Mouse (Mus musculus): Measurements from ENCODE around the gene Gosr2. TPM values are rescaled to one million over a fixed set of nuclear protein-coding genes. Genes with fewer than 3 reads are reported as not detected.

The Gosr2 gene
- total RNA-seq (2021) = 10 to 100 TPM; 71.8 to 76.4 TPM

- intact Hi-C loops (cut with DNase I) = no loop called here
- DNase-seq (ENCODE audit: extremely low spot score in 1 of 2, low spot score in 2 of 2) = peak; percentile 85 to 93
Observed at GRCm38 (mm10) chr11:103697565-103698176, at the start of gene Gosr2. TSS of gene Gosr2 (minus strand) at chr11:103697898.

GRCm38 (mm10) chr11:103735046-103735781 is 37.5 kb upstream of the Gosr2 start:
- no peak for DNase-seq (ENCODE audit: extremely low spot score in 1 of 2, low spot score in 2 of 2)
- intact Hi-C loops (cut with DNase I) = no loop called here

GRCm38 (mm10) chr11:103734411-103735045 is 36.8 kb upstream of the Gosr2 start:
- intact Hi-C loops (cut with DNase I) = no loop called here
- no peak for DNase-seq (ENCODE audit: extremely low spot score in 1 of 2, low spot score in 2 of 2)

GRCm38 (mm10) chr11:103733961-103734360 is 36.3 kb upstream of the Gosr2 start:
- intact Hi-C loops (cut with DNase I) = no loop called here
- no peak for DNase-seq (ENCODE audit: extremely low spot score in 1 of 2, low spot score in 2 of 2)

- intact Hi-C loops (cut with DNase I) = no loop called here
- DNase-seq (ENCODE audit: extremely low spot score in 1 of 2, low spot score in 2 of 2) = no peak
Observed at GRCm38 (mm10) chr11:103733069-103733468, 35.4 kb upstream of the Gosr2 start.

- DNase-seq (ENCODE audit: extremely low spot score in 1 of 2, low spot score in 2 of 2) = no peak
- intact Hi-C loops (cut with DNase I) = no loop called here
Observed at GRCm38 (mm10) chr11:103732306-103732705, 34.6 kb upstream of the Gosr2 start.

GRCm38 (mm10) chr11:103731594-103731993 is 33.9 kb upstream of the Gosr2 start:
- intact Hi-C loops (cut with DNase I) = no loop called here
- DNase-seq (ENCODE audit: extremely low spot score in 1 of 2, low spot score in 2 of 2) = no peak

GRCm38 (mm10) chr11:103729282-103729985 is 31.7 kb upstream of the Gosr2 start:
- peak in 1 of 2 experiments; percentile 57 for DNase-seq (ENCODE audit: extremely low spot score in 1 of 2, low spot score in 2 of 2)
- intact Hi-C loops (cut with DNase I) = no loop called here

GRCm38 (mm10) chr11:103724331-103724771 is 26.7 kb upstream of the Gosr2 start:
- intact Hi-C loops (cut with DNase I) = no loop called here
- DNase-seq (ENCODE audit: extremely low spot score in 1 of 2, low spot score in 2 of 2) = peak in 1 of 2 experiments; percentile 18

- DNase-seq (ENCODE audit: extremely low spot score in 1 of 2, low spot score in 2 of 2) = no peak
- intact Hi-C loops (cut with DNase I) = no loop called here
Observed at GRCm38 (mm10) chr11:103722040-103722481, 24.4 kb upstream of the Gosr2 start.

- no peak for DNase-seq (ENCODE audit: extremely low spot score in 1 of 2, low spot score in 2 of 2)
- intact Hi-C loops (cut with DNase I) = no loop called here
Observed at GRCm38 (mm10) chr11:103721468-103722039, 23.9 kb upstream of the Gosr2 start.

- DNase-seq (ENCODE audit: extremely low spot score in 1 of 2, low spot score in 2 of 2) = no peak
- intact Hi-C loops (cut with DNase I) = no loop called here
Observed at GRCm38 (mm10) chr11:103719436-103719835, 21.7 kb upstream of the Gosr2 start.

- intact Hi-C loops (cut with DNase I) = no loop called here
- DNase-seq (ENCODE audit: extremely low spot score in 1 of 2, low spot score in 2 of 2) = no peak
Observed at GRCm38 (mm10) chr11:103716971-103717370, 19.3 kb upstream of the Gosr2 start.

GRCm38 (mm10) chr11:103714074-103714473 is 16.4 kb upstream of the Gosr2 start:
- DNase-seq (ENCODE audit: extremely low spot score in 1 of 2, low spot score in 2 of 2) = no peak
- intact Hi-C loops (cut with DNase I) = no loop called here

- intact Hi-C loops (cut with DNase I) = no loop called here
- DNase-seq (ENCODE audit: extremely low spot score in 1 of 2, low spot score in 2 of 2) = no peak
Observed at GRCm38 (mm10) chr11:103711851-103712587, 14.3 kb upstream of the Gosr2 start.

GRCm38 (mm10) chr11:103709982-103710381 is 12.3 kb upstream of the Gosr2 start:
- no peak for DNase-seq (ENCODE audit: extremely low spot score in 1 of 2, low spot score in 2 of 2)
- intact Hi-C loops (cut with DNase I) = no loop called here

GRCm38 (mm10) chr11:103707005-103707404 is 9.3 kb upstream of the Gosr2 start:
- intact Hi-C loops (cut with DNase I) = no loop called here
- peak in 1 of 2 experiments; percentile 66 for DNase-seq (ENCODE audit: extremely low spot score in 1 of 2, low spot score in 2 of 2)

- intact Hi-C loops (cut with DNase I) = no loop called here
- DNase-seq (ENCODE audit: extremely low spot score in 1 of 2, low spot score in 2 of 2) = no peak
Observed at GRCm38 (mm10) chr11:103698226-103698625, 528 bp upstream of the Gosr2 start.

All from left cerebral cortex, postnatal 10 days (tissue).